Mouse (Mus musculus) embryonic facial prominence, embryonic 15.5 days (tissue): ENCODE measurements around the gene Aldoart2. TPM values are rescaled to one million over a fixed set of nuclear protein-coding genes. Genes with fewer than 3 reads are reported as not detected.
A peak's percentile ranks its signal among the peaks of the same experiment; 100 is the strongest.
"Not testable (repeated sequence)": the region's sequence is repeated elsewhere in the genome, so short reads cannot be mapped to it uniquely, and the experiment has no call there.

ENCODE experiments used
- ATAC-seq: fragments of 200-750 bp; cut with Nextera tagmentation; 2 replicates; pipeline ENCODE4 v1.8.0; 2017; ENCODE audit warnings: low read depth, moderate TSS enrichment; ENCODE audit not compliant: insufficient number of reproducible peaks, low FRiP score, low TSS enrichment
- H3K27ac ChIP-seq: fragments of 300-500 bp; sonication (generic); replicated peaks from 2 replicates; pipeline ENCODE4 v1.5.1; 2015; ENCODE audit warnings: mild to moderate bottlenecking, inconsistent platforms
- H3K27me3 ChIP-seq: fragments of 300-500 bp; sonication (generic); 2 replicates; pipeline ENCODE4 v1.6.1; 2015; ENCODE audit warnings: inconsistent platforms
- H3K36me3 ChIP-seq: fragments of 300-500 bp; sonication (generic); 2 replicates; pipeline ENCODE4 v1.6.1; 2015; ENCODE audit warnings: mild to moderate bottlenecking, inconsistent platforms
- H3K4me1 ChIP-seq: fragments of 300-500 bp; sonication (generic); 2 replicates; pipeline ENCODE4 v1.6.1; 2015; ENCODE audit warnings: inconsistent platforms
- H3K4me2 ChIP-seq: fragments of 300-500 bp; sonication (generic); replicated peaks from 2 replicates; pipeline ENCODE4 v1.6.1; 2015; ENCODE audit warnings: mild to moderate bottlenecking, inconsistent platforms
- H3K4me3 ChIP-seq: fragments of 300-500 bp; sonication (generic); replicated peaks from 2 replicates; pipeline ENCODE4 v1.5.1; 2015; ENCODE audit warnings: mild to moderate bottlenecking, inconsistent platforms
- H3K9ac ChIP-seq: fragments of 300-500 bp; sonication (generic); 2 replicates; pipeline ENCODE4 v1.6.1; 2015; ENCODE audit warnings: inconsistent platforms
- H3K9me3 ChIP-seq: fragments of 300-500 bp; sonication (generic); replicated peaks from 2 replicates; pipeline ENCODE4 v1.6.1; 2016; ENCODE audit warnings: inconsistent platforms
- WGBS: fragments of 180-500 bp; shearing (Covaris S2); methylation state at CpG from one replicate; pipeline ENCODE4 v1.1.7; 2015; 5-methylcytosine and 5-hydroxymethylcytosine counted together
- polyA plus RNA-seq: library from polyadenylated mRNA; unstranded; fragments of >200 nt; fragmentation: Nextera tagmentation; extraction: Ambion mirVana; gene quantifications from 2 replicates; pipeline ENCODE4 v1.2.1, GENCODE M21; 2015

Aldoart2 gene
- polyA plus RNA-seq, 1 experiment from 2014 or later = not detected

DNA sequence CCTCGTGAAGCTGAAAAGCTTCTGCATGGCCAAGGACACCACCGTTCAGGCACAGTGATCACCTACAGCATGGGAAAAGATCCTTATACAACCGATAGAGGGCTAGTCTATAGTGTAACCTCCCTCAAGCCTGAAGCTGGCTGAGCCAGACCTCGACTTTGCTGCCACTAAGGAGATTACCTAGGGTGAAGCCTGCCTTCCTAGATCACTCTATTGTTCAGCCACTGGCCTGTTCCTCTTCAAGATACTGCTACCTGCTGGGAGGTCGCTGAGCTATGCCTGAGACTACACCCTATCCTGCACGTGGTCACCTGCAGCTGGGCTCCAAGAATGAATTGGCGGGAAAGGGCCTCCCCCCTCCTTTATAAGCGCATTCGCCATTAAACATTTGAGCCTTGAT is 21.9 kb downstream of the Aldoart2 start:
- 54% methylated on average over 9 of the region's 9 CpGs for WGBS
- H3K9ac ChIP-seq, ATAC-seq, H3K9me3 ChIP-seq, H3K36me3 ChIP-seq, H3K4me2 ChIP-seq, H3K27me3 ChIP-seq, H3K27ac ChIP-seq, H3K4me1 ChIP-seq, H3K4me3 ChIP-seq: not testable (repeated sequence)

DNA sequence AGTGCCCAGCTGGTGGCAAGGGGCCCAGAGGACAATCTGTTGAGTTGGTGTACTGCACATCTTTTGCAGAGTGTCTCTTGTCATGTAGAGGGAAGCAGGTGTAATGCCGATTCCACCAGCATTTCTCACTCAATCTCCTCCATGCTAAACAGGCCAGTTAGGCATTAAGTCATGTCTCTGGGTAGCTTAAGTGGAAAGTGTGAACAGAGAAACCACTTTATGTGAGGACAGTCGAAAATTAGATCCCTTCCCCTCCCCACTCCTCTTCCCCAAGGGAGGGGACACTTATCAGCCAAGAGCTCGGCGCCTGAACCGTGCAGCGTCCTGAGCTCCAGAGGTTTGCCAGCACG is 33.5 kb downstream of the Aldoart2 start:
- 6% methylated on average over 7 of the region's 7 CpGs for WGBS
- H3K4me1 ChIP-seq = peaks cover 23% of the 10 kb centered on the region
- no peak for ATAC-seq
- H3K4me2 ChIP-seq = peak overlapping the region; percentile 77
- H3K36me3 ChIP-seq = no peaks in the 10 kb centered on the region
- peaks cover 51% of the 10 kb centered on the region for H3K27me3 ChIP-seq
- H3K4me3 ChIP-seq = peak overlapping the region; percentile 42
- no peaks in the 10 kb centered on the region for H3K9me3 ChIP-seq
- no peak overlapping the region for H3K27ac ChIP-seq
- no peak overlapping the region for H3K9ac ChIP-seq

DNA sequence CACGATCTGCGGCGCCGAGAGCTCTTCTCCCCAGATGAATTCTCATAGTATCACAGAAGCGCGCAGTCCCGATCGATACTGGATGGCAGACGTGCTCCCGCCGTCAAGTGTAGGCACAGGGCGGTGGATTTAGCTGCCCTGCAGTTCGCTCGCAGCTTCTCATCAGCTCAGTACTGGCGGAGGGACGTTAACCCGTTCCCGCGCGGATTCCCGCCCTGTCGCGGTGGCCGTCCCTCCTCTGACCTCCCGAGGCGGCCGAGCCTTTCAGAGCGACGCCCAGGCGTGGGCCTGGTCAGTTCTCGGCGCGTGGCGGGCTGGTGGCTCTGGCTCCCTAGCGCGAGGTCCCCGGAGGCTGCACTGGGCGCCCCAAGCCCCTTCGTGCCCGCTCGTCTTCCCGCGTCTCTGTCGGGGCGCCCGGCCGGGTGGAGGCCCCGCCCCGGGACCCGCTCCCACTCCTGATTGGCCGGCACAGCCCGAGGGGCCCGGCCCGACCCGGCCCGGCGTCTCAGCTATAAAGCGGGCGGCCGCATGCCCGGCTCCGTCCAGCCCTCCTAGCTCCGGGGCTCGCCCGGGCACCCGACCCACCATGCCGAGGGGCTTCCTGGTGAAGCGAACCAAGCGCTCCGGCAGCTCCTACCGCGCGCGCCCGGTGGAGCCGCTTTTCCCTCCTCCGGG is 34.0 kb downstream of the Aldoart2 start, which contains the start of gene Insm2:
TSS of gene Insm2 (plus strand) at position 541 of the 675 bp plus-strand sequence.
- Histone ChIP-seq H3K4me3 (peak within 1 kb of the TSS; percentile 42), H3K27me3 (peaks cover 51% of the 10 kb centered on the region), H3K36me3 (no peaks in the 10 kb centered on the region), H3K4me1 (peaks cover 23% of the 10 kb centered on the region), H3K27ac (no peak within 1 kb of the TSS), H3K9ac (no peak within 1 kb of the TSS), H3K4me2 (peak within 1 kb of the TSS; percentile 77), H3K9me3 (no peaks in the 10 kb centered on the region)
- no peak for ATAC-seq
- WGBS = under 1% methylated on average over 67 of the region's 77 CpGs

DNA sequence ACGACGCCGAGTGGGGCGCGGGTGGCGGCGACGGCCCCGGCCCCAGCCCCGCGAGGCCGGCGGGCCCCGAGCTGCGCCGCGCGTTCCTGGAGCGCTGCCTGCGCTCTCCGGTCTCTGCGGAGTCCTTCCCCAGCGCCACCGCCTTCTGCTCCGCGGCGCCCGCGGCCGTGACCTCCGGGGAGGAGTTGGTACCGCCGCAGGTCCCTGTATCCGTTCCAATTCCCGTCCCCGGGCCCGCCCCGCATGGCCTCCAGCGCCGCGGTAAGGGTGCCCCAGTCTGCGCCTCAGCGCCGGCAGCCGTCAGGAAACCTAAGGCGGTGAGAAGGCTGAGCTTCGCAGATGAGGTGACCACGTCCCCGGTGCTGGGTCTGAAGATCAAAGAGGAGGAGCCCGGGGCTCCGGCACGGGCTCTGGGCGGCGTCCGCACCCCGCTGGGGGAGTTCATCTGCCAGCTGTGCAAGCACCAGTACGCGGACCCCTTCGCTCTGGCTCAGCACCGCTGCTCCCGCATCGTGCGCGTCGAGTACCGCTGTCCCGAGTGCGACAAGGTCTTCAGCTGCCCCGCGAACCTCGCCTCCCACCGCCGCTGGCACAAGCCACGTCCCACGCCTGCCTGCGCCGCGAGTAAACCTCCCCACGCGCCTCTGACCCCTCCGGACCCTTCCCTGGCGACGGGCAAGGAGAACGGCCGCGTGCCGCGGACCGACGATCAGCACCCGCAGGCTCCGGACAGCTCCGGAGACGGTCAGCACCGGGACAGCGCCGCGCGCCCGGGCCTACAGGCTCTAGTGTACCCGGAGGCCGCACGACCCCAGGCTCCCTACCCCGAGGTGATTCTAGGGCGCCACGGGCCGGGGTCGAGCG is 34.8 kb downstream of the Aldoart2 start:
- no peak overlapping the region for H3K9ac ChIP-seq
- peaks cover 51% of the 10 kb centered on the region for H3K27me3 ChIP-seq
- WGBS = under 1% methylated on average over 108 of the region's 109 CpGs
- peaks cover 23% of the 10 kb centered on the region for H3K4me1 ChIP-seq
- peak; percentile 73 for ATAC-seq
- H3K27ac ChIP-seq = no peak overlapping the region
- no peaks in the 10 kb centered on the region for H3K36me3 ChIP-seq
- H3K4me2 ChIP-seq = peak overlapping the region; percentile 77
- H3K9me3 ChIP-seq = no peaks in the 10 kb centered on the region
- peak overlapping the region; percentile 42 for H3K4me3 ChIP-seq

DNA sequence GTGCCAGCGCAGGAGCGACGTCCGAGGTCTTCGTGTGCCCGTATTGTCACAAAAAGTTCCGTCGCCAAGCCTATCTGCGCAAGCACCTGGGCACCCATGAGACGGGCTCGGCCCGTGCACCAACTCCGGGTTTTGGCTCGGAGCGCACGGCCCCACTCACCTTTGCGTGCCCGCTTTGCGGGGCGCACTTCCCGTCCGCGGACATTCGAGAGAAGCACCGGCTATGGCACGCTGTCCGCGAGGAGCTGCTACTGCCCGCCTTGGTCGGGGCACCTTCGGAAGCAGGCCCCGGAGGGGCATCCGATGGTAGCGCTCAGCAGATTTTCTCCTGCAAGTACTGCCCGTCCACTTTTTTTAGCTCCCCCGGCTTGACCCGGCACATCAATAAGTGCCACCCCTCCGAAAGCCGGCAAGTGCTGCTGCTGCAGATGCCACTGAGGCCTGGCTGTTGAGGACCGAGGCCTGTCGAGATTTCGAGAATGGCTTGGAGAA is 35.5 kb downstream of the Aldoart2 start:
- 0 out of 2 replicates have a peak, but pooled peaks have one; percentile 44 for ATAC-seq
- H3K27me3 ChIP-seq = peaks cover 51% of the 10 kb centered on the region
- H3K9me3 ChIP-seq = no peaks in the 10 kb centered on the region
- 3% methylated on average over 42 of the region's 42 CpGs for WGBS
- no peak overlapping the region for H3K9ac ChIP-seq
- H3K27ac ChIP-seq = no peak overlapping the region
- H3K4me1 ChIP-seq = peaks cover 23% of the 10 kb centered on the region
- H3K4me2 ChIP-seq = peak overlapping the region; percentile 77
- peak overlapping the region; percentile 42 for H3K4me3 ChIP-seq
- H3K36me3 ChIP-seq = peaks cover 5% of the 10 kb centered on the region; the same call in 1 of the 2 replicates

DNA sequence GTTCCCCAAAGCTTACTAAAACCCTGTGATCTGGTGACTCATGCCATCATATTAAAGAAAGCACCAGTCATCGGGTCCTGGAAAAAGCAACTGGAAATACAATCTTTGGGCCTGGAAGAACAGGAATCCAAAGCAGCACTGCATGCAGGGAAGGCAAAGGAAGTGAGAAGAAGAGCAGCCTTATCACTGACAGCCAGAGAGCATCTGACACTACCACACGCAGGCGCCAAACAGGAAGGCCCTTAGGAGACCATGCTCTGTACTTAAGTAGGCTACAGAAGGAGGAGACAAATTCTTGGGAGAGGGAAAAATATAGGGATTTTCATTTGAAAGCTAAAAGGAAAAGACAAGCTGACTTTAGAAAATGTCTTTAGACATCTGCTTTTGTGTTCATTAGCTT is 39.4 kb downstream of the Aldoart2 start:
- peaks cover 23% of the 10 kb centered on the region for H3K27me3 ChIP-seq
- peaks cover 14% of the 10 kb centered on the region for H3K4me1 ChIP-seq
- no peak for ATAC-seq
- no peak overlapping the region for H3K4me2 ChIP-seq
- no peak overlapping the region for H3K4me3 ChIP-seq
- H3K9me3 ChIP-seq = no peaks in the 10 kb centered on the region
- H3K27ac ChIP-seq = no peak overlapping the region
- H3K9ac ChIP-seq = no peak overlapping the region
- peaks cover 5% of the 10 kb centered on the region; the same call in 1 of the 2 replicates for H3K36me3 ChIP-seq
- WGBS = 52% methylated on average over 3 of the region's 3 CpGs

DNA sequence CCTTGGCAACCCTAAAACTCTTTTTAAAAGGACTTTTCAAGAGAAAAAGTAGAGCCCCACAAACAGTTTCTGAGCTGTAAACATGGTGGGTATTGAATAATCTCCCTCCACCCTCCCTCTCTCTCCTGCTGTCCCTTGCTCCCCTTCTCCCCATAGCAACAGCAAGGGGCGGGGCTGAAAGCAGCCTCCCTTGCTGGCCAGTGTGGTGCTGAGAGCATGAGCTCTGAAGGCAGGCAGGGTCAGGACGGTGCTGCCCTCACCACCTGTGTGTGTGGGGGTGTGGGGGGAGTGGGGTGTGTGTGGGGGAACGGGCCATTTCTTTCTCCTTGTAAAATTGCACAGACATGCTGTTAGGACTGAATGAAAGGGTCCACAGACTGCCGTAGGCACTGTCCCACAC is 42.9 kb downstream of the Aldoart2 start:
- Histone ChIP-seq H3K4me1 (no peaks in the 10 kb centered on the region), H3K4me2 (no peak overlapping the region), H3K9me3 (no peaks in the 10 kb centered on the region), H3K4me3 (no peak overlapping the region), H3K27me3 (no peaks in the 10 kb centered on the region), H3K9ac (no peak overlapping the region), H3K36me3 (peaks cover 5% of the 10 kb centered on the region; the same call in 1 of the 2 replicates), H3K27ac (no peak overlapping the region)
- ATAC-seq = no peak
- WGBS = 38% methylated on average over 4 of the region's 4 CpGs

DNA sequence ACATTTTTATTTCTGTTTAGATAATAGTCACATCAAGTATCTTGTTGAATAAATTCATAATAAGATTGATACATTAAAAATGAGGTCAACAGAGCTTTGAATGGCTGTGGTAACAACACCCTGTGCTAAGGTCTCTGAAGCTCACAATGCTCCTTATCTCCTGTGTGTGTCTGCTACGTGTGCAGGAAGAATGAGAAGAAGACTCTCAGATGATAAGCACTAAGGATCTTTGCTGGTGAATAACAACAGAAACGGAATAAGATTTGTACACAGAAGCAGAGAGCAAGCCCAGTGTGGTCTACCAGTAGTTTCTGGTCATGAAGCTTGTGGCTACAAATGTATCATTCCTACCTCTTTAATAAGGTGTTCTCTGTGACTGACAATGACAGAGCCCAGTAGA is 45.8 kb downstream of the Aldoart2 start:
- Histone ChIP-seq H3K36me3 (no peaks in the 10 kb centered on the region), H3K27me3 (no peaks in the 10 kb centered on the region), H3K9ac (no peak overlapping the region), H3K9me3 (no peaks in the 10 kb centered on the region), H3K4me1 (no peaks in the 10 kb centered on the region), H3K27ac (no peak overlapping the region), H3K4me2 (no peak overlapping the region), H3K4me3 (no peak overlapping the region)
- no peak for ATAC-seq
- WGBS = 75% methylated on average over 2 of the region's 2 CpGs

Other genes starting within 250 kb of the Aldoart2 start
- gene Psma6, start 181.0 kb upstream of the Aldoart2 start, polyA plus RNA-seq = 379 and 380 TPM in 2 replicates
- 144 and 152 TPM in 2 replicates for gene Nfkbia, start 72.6 kb upstream of the Aldoart2 start, polyA plus RNA-seq
- 0.16 and 0.30 TPM in 2 replicates for gene Insm2, start 34.2 kb downstream of the Aldoart2 start, polyA plus RNA-seq